Mouse (Mus musculus) CH12.LX (cell line): ENCODE results near the gene Dmp1. TPM values are rescaled to one million over a fixed set of nuclear protein-coding genes. Genes with fewer than 3 reads are reported as not detected.

Experiments
- DNase-seq: peaks from one replicate; pipeline ENCODE4 v3.0.0-alpha.2; 2013; ENCODE audit errors: extremely low read depth
- H3K27ac ChIP-seq: 2 replicates; pipeline ENCODE4 v1.5.1; 2012; ENCODE audit warnings: low read depth, mild to moderate bottlenecking, control low read depth, moderate library complexity; ENCODE audit not compliant: insufficient read depth
- H3K27me3 ChIP-seq: replicated peaks from 2 replicates; pipeline ENCODE3; 2012; ENCODE audit warnings: inconsistent platforms
- H3K36me3 ChIP-seq, 2 experiments: replicated peaks in 1 of 2; 2 replicates each; pipeline versions ENCODE3 to v1.6.1; 2012; ENCODE audit warnings: inconsistent platforms in 1 of 2, low read length in 1 of 2, mild to moderate bottlenecking in 1 of 2, mixed read lengths in 1 of 2, moderate library complexity in 1 of 2; ENCODE audit not compliant: control insufficient read depth in 1 of 2, insufficient read depth in 1 of 2
- H3K4me1 ChIP-seq, 2 experiments: 2 replicates each; pipeline ENCODE4 v1.6.1; 2012; ENCODE audit warnings: inconsistent platforms in 1 of 2, moderate library complexity in 1 of 2; ENCODE audit not compliant: insufficient read depth in 2 of 2, control insufficient read depth in 1 of 2
- H3K4me2 ChIP-seq: 2 replicates; pipeline ENCODE4 v1.6.1; 2012; ENCODE audit warnings: low read depth, mild to moderate bottlenecking, control low read depth; ENCODE audit not compliant: poor library complexity, insufficient read depth, severe bottlenecking
- H3K4me3 ChIP-seq, 3 experiments: fragments of 150-350 bp in 1 of 3; sonication (generic) in 1 of 3; replicated peaks in 1 of 3; 2 replicates each; pipeline versions ENCODE3 to v1.5.1; 2011 to 2012; ENCODE audit warnings: low read depth in 2 of 3, low read length in 2 of 3, mild to moderate bottlenecking in 2 of 3, moderate library complexity in 2 of 3, control low read depth in 1 of 3, improper control_type of control experiment in 1 of 3, inconsistent platforms in 1 of 3, mixed read lengths in 1 of 3; ENCODE audit not compliant: poor library complexity in 1 of 3
- H3K79me2 ChIP-seq: replicated peaks from 2 replicates; pipeline ENCODE4 v1.6.1; 2012; ENCODE audit warnings: mild to moderate bottlenecking, moderate library complexity; ENCODE audit not compliant: control insufficient read depth, poor library complexity, insufficient read depth, severe bottlenecking; ENCODE audit errors: extremely low read depth
- H3K9ac ChIP-seq: 2 replicates; pipeline ENCODE4 v1.6.1; 2012; ENCODE audit warnings: low read depth, mild to moderate bottlenecking, control low read depth, moderate library complexity; ENCODE audit not compliant: insufficient read depth
- H3K9me3 ChIP-seq: replicated peaks from 2 replicates; pipeline ENCODE3; 2012; ENCODE audit warnings: low read length, inconsistent platforms, mixed read lengths
- CHD2 ChIP-seq: IDR thresholded peaks from 2 replicates; pipeline ENCODE4 v1.6.1; 2011; ENCODE audit warnings: low read length, improper control_type of control experiment
- CTCF ChIP-seq, 2 experiments: IDR thresholded peaks in 1 of 2; conservative IDR thresholded peaks in 1 of 2; 2 replicates each; pipeline ENCODE4 v1.5.1; 2011 to 2012; ENCODE audit warnings: low read depth in 2 of 2, low read length in 2 of 2, improper control_type of control experiment in 1 of 2, inconsistent platforms in 1 of 2, mild to moderate bottlenecking in 1 of 2, moderate library complexity in 1 of 2
- ELF1 ChIP-seq: IDR thresholded peaks from 2 replicates; pipeline ENCODE4 v1.6.1; 2014; ENCODE audit warnings: low read depth, mild to moderate bottlenecking, inconsistent platforms, low read length, improper control_type of control experiment
- EP300 ChIP-seq: IDR thresholded peaks from 2 replicates; pipeline ENCODE4 v1.6.1; 2011; ENCODE audit warnings: low read length, improper control_type of control experiment
- JUN ChIP-seq: IDR thresholded peaks from 2 replicates; pipeline ENCODE4 v1.6.1; 2011; ENCODE audit warnings: low read depth, mild to moderate bottlenecking, low read length, improper control_type of control experiment, moderate library complexity; ENCODE audit not compliant: insufficient read depth
- JUND ChIP-seq: conservative IDR thresholded peaks from 2 replicates; pipeline ENCODE4 v1.6.1; 2011; ENCODE audit warnings: low read depth, low read length, improper control_type of control experiment
- KAT2A ChIP-seq: IDR thresholded peaks from 2 replicates; pipeline ENCODE4 v1.6.1; 2012; ENCODE audit warnings: low read length, improper control_type of control experiment, inconsistent platforms; ENCODE audit not compliant: insufficient replicate concordance
- MEF2A ChIP-seq: IDR thresholded peaks from 2 replicates; pipeline ENCODE4 v1.6.1; 2014; ENCODE audit warnings: low read depth, mild to moderate bottlenecking, inconsistent platforms, low read length, improper control_type of control experiment, borderline replicate concordance
- MYC ChIP-seq: IDR thresholded peaks from 2 replicates; pipeline ENCODE4 v1.6.1; 2011; ENCODE audit warnings: low read depth, mild to moderate bottlenecking, improper control_type of control experiment, low read length
- PAX5 ChIP-seq: IDR thresholded peaks from 2 replicates; pipeline ENCODE4 v1.6.1; 2012; ENCODE audit warnings: low read length, inconsistent platforms, mixed read lengths
- POLR2AphosphoS2 ChIP-seq: IDR thresholded peaks from 2 replicates; pipeline ENCODE4 v1.6.1; 2011; ENCODE audit warnings: low read depth, low read length, improper control_type of control experiment
- RCOR1 ChIP-seq: conservative IDR thresholded peaks from 2 replicates; pipeline ENCODE4 v1.6.1; 2012; ENCODE audit warnings: low read depth, mild to moderate bottlenecking, inconsistent platforms, low read length, improper control_type of control experiment
- TBP ChIP-seq: conservative IDR thresholded peaks from 2 replicates; pipeline ENCODE4 v1.6.1; 2011; ENCODE audit warnings: low read depth, low read length, improper control_type of control experiment
- TCF12 ChIP-seq: IDR thresholded peaks from 2 replicates; pipeline ENCODE4 v1.6.1; 2014; ENCODE audit warnings: low read depth, mild to moderate bottlenecking, inconsistent platforms, low read length, improper control_type of control experiment
- USF1 ChIP-seq: IDR thresholded peaks from 2 replicates; pipeline ENCODE4 v1.6.1; 2014; ENCODE audit warnings: low read depth, mild to moderate bottlenecking, inconsistent platforms, low read length, improper control_type of control experiment
- USF2 ChIP-seq: conservative IDR thresholded peaks from 2 replicates; pipeline ENCODE4 v1.6.1; 2011; ENCODE audit warnings: low read depth, low read length, improper control_type of control experiment
- ZKSCAN1 ChIP-seq: IDR thresholded peaks from 2 replicates; pipeline ENCODE4 v1.6.1; 2012; ENCODE audit warnings: low read depth, inconsistent platforms, low read length, improper control_type of control experiment, borderline replicate concordance
- ZNF384 ChIP-seq: IDR thresholded peaks from 2 replicates; pipeline ENCODE4 v1.6.1; 2012; ENCODE audit warnings: low read depth, low read length, improper control_type of control experiment, inconsistent platforms
- dilution Hi-C: fragments of 300-500 bp; cut with MboI; formaldehyde crosslinking; loops from 2 replicates; pipeline ENCODE4 v1.14.3; 2020; ENCODE audit warnings: low sequenced_read_pairs; ENCODE audit not compliant: extremely low pct_unique_long_range_greater_than_20kb, extremely low pct_ligation_motif_present
- in situ Hi-C: fragments of 300-500 bp; cut with MboI; formaldehyde crosslinking; loops from 3 replicates; pipeline ENCODE4 v1.14.3; 2019; ENCODE audit warnings: low sequenced_read_pairs, low pct_ligation_motif_present, low pct_unique_long_range_greater_than_20kb, mixed read lengths
- polyA plus RNA-seq: library from polyadenylated mRNA; unstranded; fragments of >175 nt; gene quantifications from 2 replicates; pipeline ENCODE4 v1.2.1, GENCODE M21; 2012; ENCODE audit warnings: low read depth; ENCODE audit not compliant: insufficient read length
- total RNA-seq, 2 experiments: library from RNA; depleted of rRNA; stranded (reverse); fragments of 300-350 nt in 1 of 2; fragments of >200 nt in 1 of 2; gene quantifications; 2 replicates each; pipeline ENCODE4 v1.2.3; 2012 to 2014

Dmp1 gene
- total and polyA plus RNA-seq, 3 experiments: 0.12 to 0.84 TPM; not detected in 1

GRCm38 (mm10) chr5:104161390-104161789 lies 41.0 kb upstream of the Dmp1 start:
- Histone ChIP-seq H3K9me3 (no peaks in the 10 kb centered on the region), H3K36me3 (no peaks in the 10 kb centered on the region), H3K79me2 (no peaks in the 10 kb centered on the region), H3K4me1 (peaks cover 7 to 16% of the 10 kb centered on the region in 2 experiments), H3K9ac (no peak overlapping the region), H3K4me2 (no peak overlapping the region)
- no peak for DNase-seq
- in situ Hi-C loops: no loop called here
- no peak for TF ChIP-seq TCF12
- TF ChIP-seq JUN: no peak
- TF ChIP-seq CHD2: no peak
- TF ChIP-seq ZNF384: no peak
- TF ChIP-seq USF2: no peak
- no peak for TF ChIP-seq TBP
- TF ChIP-seq ELF1: no peak
- TF ChIP-seq, all 38 proteins: peak for 0
- dilution Hi-C loops: no loop called here
- Histone ChIP-seq H3K27ac (no peak overlapping the region), H3K4me3 (no peak overlapping the region), H3K27me3 (no peaks in the 10 kb centered on the region)

GRCm38 (mm10) chr5:104163536-104163935 lies 38.9 kb upstream of the Dmp1 start:
- Histone ChIP-seq H3K4me1 (peaks cover 7 to 8% of the 10 kb centered on the region in 2 experiments), H3K36me3 (no peaks in the 10 kb centered on the region)
- TF ChIP-seq PAX5 (no peak), MYC (no peak), USF1 (no peak), KAT2A (no peak), RCOR1 (no peak), MEF2A (no peak), EP300 (no peak), ZKSCAN1 (no peak), ZNF384 (no peak), POLR2AphosphoS2 (no peak), JUND (no peak), CTCF (conservative IDR thresholded peaks at IDR 0.05 in 1 of 2, IDR thresholded peaks at IDR 0.05 in 1 of 2; ENCODE audit: low read depth in 2 of 2, low read length in 2 of 2) (no peak), JUN (no peak)
- TF ChIP-seq, all 38 proteins: peak for 0
- Histone ChIP-seq H3K9me3 (no peaks in the 10 kb centered on the region), H3K9ac (no peak overlapping the region), H3K27me3 (no peaks in the 10 kb centered on the region), H3K4me3 (no peak overlapping the region), H3K27ac (no peak overlapping the region), H3K4me2 (no peak overlapping the region), H3K79me2 (no peaks in the 10 kb centered on the region)
- dilution Hi-C loops (no loop called here), in situ Hi-C loops (no loop called here)
- no peak for DNase-seq
